ENCODE assay signal across 8 mouse cellular contexts in the genomic region with DNA sequence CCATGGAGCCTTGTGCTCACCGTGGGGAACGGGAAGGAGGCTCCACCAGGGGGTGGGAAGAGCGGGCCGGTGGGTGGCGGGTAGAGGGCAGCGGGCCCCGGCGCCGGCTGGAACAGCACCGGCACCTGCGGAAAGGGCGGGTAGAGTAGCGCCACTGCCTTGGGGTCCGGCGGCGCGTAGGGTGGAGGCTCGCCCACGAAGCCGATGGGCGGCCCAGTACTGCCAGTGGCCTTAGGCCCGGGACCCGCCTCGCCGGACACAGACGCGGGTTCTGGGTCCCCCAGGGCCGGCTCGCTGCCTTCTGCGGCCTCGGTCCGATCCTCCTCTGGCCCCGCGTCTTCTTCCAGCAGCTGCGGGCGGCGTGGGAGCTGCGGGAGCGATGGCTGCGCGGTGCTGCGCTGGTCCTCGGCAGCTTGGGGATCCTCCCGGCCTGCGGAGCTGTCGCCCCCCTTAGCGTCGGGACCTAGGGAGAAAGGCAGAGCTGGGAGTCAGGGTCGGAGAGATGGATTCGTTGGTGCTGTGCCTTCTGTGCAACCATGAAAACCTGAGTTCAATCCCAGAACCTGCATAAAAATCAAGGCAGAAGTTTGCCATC. TPM values are rescaled to one million over a fixed set of nuclear protein-coding genes. Genes with fewer than 3 reads are reported as not detected.
A peak's percentile ranks its signal among the peaks of the same experiment; 100 is the strongest.
DNase-seq lines count a peak whose midpoint lies in the region; ATAC-seq lines count a peak whose summit lies in the region.

No protein-coding gene starts in this region.

- H3K27ac ChIP-seq in lung, embryonic 16.5 days (ENCODE audit: low read length), result no peak overlapping the region
- H3K27ac ChIP-seq in intestine, embryonic 16.5 days (ENCODE audit: low read length), result no peak overlapping the region
- H3K27ac ChIP-seq in neural tube, embryonic 15.5 days (replicated peaks), result no peak overlapping the region

- H3K4me1 ChIP-seq in lung, embryonic 16.5 days (replicated peaks; ENCODE audit: control insufficient read depth, insufficient read depth, low read length), result no peaks in the 10 kb centered on the region; the same call in 1 of the 2 replicates
- peaks cover 16% of the 10 kb centered on the region for H3K4me1 ChIP-seq in intestine, embryonic 16.5 days (ENCODE audit: control insufficient read depth, insufficient read depth, low read length)
- H3K4me1 ChIP-seq in neural tube, embryonic 15.5 days, result peaks cover 16% of the 10 kb centered on the region

- peak overlapping the region; percentile 49 for H3K4me2 ChIP-seq in lung, embryonic 16.5 days (ENCODE audit: low read depth, low read length)
- peak overlapping the region; percentile 58 for H3K4me2 ChIP-seq in intestine, embryonic 16.5 days (ENCODE audit: low read depth, low read length)
- H3K4me2 ChIP-seq in neural tube, embryonic 15.5 days, result peak overlapping the region; percentile 86

- H3K4me3 ChIP-seq in lung, embryonic 16.5 days (ENCODE audit: low read length), result peak overlapping the region; percentile 23
- peak overlapping the region; percentile 36 for H3K4me3 ChIP-seq in intestine, embryonic 16.5 days (ENCODE audit: low read length)
- peak overlapping the region; percentile 46 for H3K4me3 ChIP-seq in neural tube, embryonic 15.5 days (replicated peaks)

- 9% methylated on average over 44 of the region's 50 CpGs for WGBS in lung, embryonic 16.5 days
- 29% methylated on average over 49 of the region's 50 CpGs for WGBS in intestine, embryonic 16.5 days
- WGBS in neural tube, embryonic 15.5 days, result 2% methylated on average over 50 of the region's 50 CpGs

- no peak for ATAC-seq in lung, embryonic 16.5 days (ENCODE audit: low read depth)
- no peak for ATAC-seq in intestine, embryonic 16.5 days
- no peak for ATAC-seq in neural tube, embryonic 15.5 days (ENCODE audit: low FRiP score)

- H3K27me3 ChIP-seq in lung, embryonic 16.5 days (ENCODE audit: control insufficient read depth, insufficient read depth, low read depth, low read length), result peaks cover 38% of the 10 kb centered on the region
- peaks cover 17% of the 10 kb centered on the region for H3K27me3 ChIP-seq in intestine, embryonic 16.5 days (replicated peaks; ENCODE audit: control insufficient read depth, insufficient read depth, low read length)
- peaks cover 45% of the 10 kb centered on the region for H3K27me3 ChIP-seq in neural tube, embryonic 15.5 days (replicated peaks)

- DNase-seq in cerebellum, adult 8-10 months, result peak; percentile 28
- no peak for DNase-seq in cerebellum, adult 9-11 months
- DNase-seq in lung, postnatal 10 days, result no peak
- no peak for DNase-seq in T-cell, adult 2 months (ENCODE audit: low spot score)
- no peak for DNase-seq in spleen, postnatal 4 days (ENCODE audit: low spot score in 2 of 2)

- H3K9ac ChIP-seq in lung, embryonic 16.5 days (ENCODE audit: low read length), result peak overlapping the region; percentile 19
- H3K9ac ChIP-seq in intestine, embryonic 16.5 days (ENCODE audit: low read depth, low read length), result peak overlapping the region; percentile 60
- peak overlapping the region; percentile 53 for H3K9ac ChIP-seq in neural tube, embryonic 15.5 days (replicated peaks)

- no peaks in the 10 kb centered on the region for H3K36me3 ChIP-seq in lung, embryonic 16.5 days (ENCODE audit: control insufficient read depth, insufficient read depth, low read length)
- H3K36me3 ChIP-seq in intestine, embryonic 16.5 days (ENCODE audit: control insufficient read depth, insufficient read depth, low read length), result no peaks in the 10 kb centered on the region
- H3K36me3 ChIP-seq in neural tube, embryonic 15.5 days, result no peaks in the 10 kb centered on the region

- H3K9me3 ChIP-seq in lung, embryonic 16.5 days (ENCODE audit: control insufficient read depth, low read length), result no peaks in the 10 kb centered on the region
- no peaks in the 10 kb centered on the region for H3K9me3 ChIP-seq in intestine, embryonic 16.5 days (ENCODE audit: control insufficient read depth, low read length)
- no peaks in the 10 kb centered on the region for H3K9me3 ChIP-seq in neural tube, embryonic 15.5 days (replicated peaks)

RNA-seq across cellular contexts. Expression of gene Gm13420, which starts 4.2 kb away (rescaled TPM):
- 0.45 and 1.9 TPM in 2 replicates for polyA plus RNA-seq in lung, embryonic 16.5 days (2015; fragmentation: Nextera tagmentation; extraction: Ambion mirVana)
- polyA plus RNA-seq in intestine, embryonic 16.5 days (2015; fragmentation: Nextera tagmentation; extraction: Ambion mirVana), result 0.56 and 0.70 TPM in 2 replicates
- 0.19 and 0.33 TPM in 2 replicates for polyA plus RNA-seq in neural tube, embryonic 15.5 days (2015; fragmentation: Nextera tagmentation; extraction: Ambion mirVana)

RNA-seq across cellular contexts. Expression of gene Gm13547, which starts 11.8 kb away (rescaled TPM):
- not detected in 2 replicates for polyA plus RNA-seq in lung, embryonic 16.5 days (2015; fragmentation: Nextera tagmentation; extraction: Ambion mirVana)
- polyA plus RNA-seq in intestine, embryonic 16.5 days (2015; fragmentation: Nextera tagmentation; extraction: Ambion mirVana), result 0.66 TPM in 1 of 2 replicates, not detected in the other
- polyA plus RNA-seq in neural tube, embryonic 15.5 days (2015; fragmentation: Nextera tagmentation; extraction: Ambion mirVana), result not detected in 2 replicates

RNA-seq across cellular contexts. Expression of gene Coq4, which starts 40.0 kb away (rescaled TPM):
- polyA plus RNA-seq in lung, embryonic 16.5 days (2015; fragmentation: Nextera tagmentation; extraction: Ambion mirVana), result 28.3 and 29.0 TPM in 2 replicates
- polyA plus RNA-seq in intestine, embryonic 16.5 days (2015; fragmentation: Nextera tagmentation; extraction: Ambion mirVana), result 60.0 and 64.5 TPM in 2 replicates
- polyA plus RNA-seq in neural tube, embryonic 15.5 days (2015; fragmentation: Nextera tagmentation; extraction: Ambion mirVana), result 41.2 and 44.7 TPM in 2 replicates

RNA-seq across cellular contexts. Expression of gene Trub2, which starts 41.0 kb away (rescaled TPM):
- 33.9 and 38.3 TPM in 2 replicates for polyA plus RNA-seq in lung, embryonic 16.5 days (2015; fragmentation: Nextera tagmentation; extraction: Ambion mirVana)
- polyA plus RNA-seq in intestine, embryonic 16.5 days (2015; fragmentation: Nextera tagmentation; extraction: Ambion mirVana), result 37.5 and 38.0 TPM in 2 replicates
- 33.2 and 35.5 TPM in 2 replicates for polyA plus RNA-seq in neural tube, embryonic 15.5 days (2015; fragmentation: Nextera tagmentation; extraction: Ambion mirVana)

RNA-seq across cellular contexts. Expression of gene Slc27a4, which starts 55.1 kb away (rescaled TPM):
- polyA plus RNA-seq in lung, embryonic 16.5 days (2015; fragmentation: Nextera tagmentation; extraction: Ambion mirVana), result 11.7 and 13.3 TPM in 2 replicates
- polyA plus RNA-seq in intestine, embryonic 16.5 days (2015; fragmentation: Nextera tagmentation; extraction: Ambion mirVana), result 43.0 and 57.6 TPM in 2 replicates
- polyA plus RNA-seq in neural tube, embryonic 15.5 days (2015; fragmentation: Nextera tagmentation; extraction: Ambion mirVana), result 43.0 and 48.9 TPM in 2 replicates
